29 mouse cellular contexts compared by ENCODE assay signal in the genomic region with DNA sequence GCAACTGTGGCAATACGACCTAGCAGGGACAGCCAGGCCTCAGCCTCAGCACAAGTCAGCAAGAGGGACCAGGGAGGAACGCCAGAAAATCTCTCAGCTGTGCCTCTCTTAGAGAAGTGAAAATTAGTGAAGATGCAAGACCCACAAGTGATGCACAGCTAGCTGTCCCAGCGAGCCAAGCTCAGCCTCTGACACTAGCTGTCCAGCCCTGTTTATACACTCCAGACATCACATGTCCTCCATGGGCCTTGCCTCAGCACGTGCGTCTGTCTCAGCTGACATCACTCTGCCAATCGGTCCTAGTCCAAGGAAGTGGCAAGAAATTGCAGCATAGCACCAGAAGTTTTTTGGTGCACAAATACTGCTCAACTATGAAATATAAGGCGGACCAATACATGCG.
"Had no signal": no experiment of that assay in that cellular context is flagged by ENCODE, and none has a peak within 500 bp of the region (broad histone marks: within the 10 kb centered on the region; RNA-seq: fewer than 3 reads in every experiment).

No protein-coding gene starts in this region.

- H3K4me3 ChIP-seq: left cerebral cortex, adult 2 months; limb, embryonic 10.5 days; limb, embryonic 12.5 days; limb, embryonic 13.5 days; limb, embryonic 15.5 days; liver, embryonic 12.5 days; liver, embryonic 13.5 days; liver, embryonic 15.5 days; lung, embryonic 15.5 days; midbrain, embryonic 10.5 days; midbrain, embryonic 12.5 days; midbrain, embryonic 13.5 days; midbrain, embryonic 15.5 days; myocyte; neural tube, embryonic 12.5 days; neural tube, embryonic 13.5 days had no signal

- DNase-seq: left cerebral cortex, postnatal 4 days; liver; liver, embryonic 13.5 days; liver, postnatal 0 days; lung, adult 18-20 months; lung, adult 2 months; lung, embryonic 14.5 days; lung, postnatal 4 days; midbrain, embryonic 14.5 days had no signal

- ATAC-seq: liver, embryonic 12.5 days; liver, postnatal 0 days; midbrain, embryonic 13.5 days; midbrain, embryonic 15.5 days; midbrain, embryonic 16.5 days had no signal

- H3K36me3 ChIP-seq: limb, embryonic 10.5 days; limb, embryonic 12.5 days; limb, embryonic 13.5 days; limb, embryonic 15.5 days; liver, embryonic 12.5 days; liver, embryonic 13.5 days; liver, embryonic 15.5 days; lung, embryonic 15.5 days; midbrain, embryonic 10.5 days; midbrain, embryonic 12.5 days; midbrain, embryonic 13.5 days; midbrain, embryonic 15.5 days; neural tube, embryonic 12.5 days; neural tube, embryonic 13.5 days had no signal

- H3K4me2 ChIP-seq: limb, embryonic 12.5 days; limb, embryonic 13.5 days; limb, embryonic 15.5 days; liver, embryonic 11.5 days; liver, embryonic 12.5 days; liver, embryonic 13.5 days; liver, embryonic 15.5 days; lung, embryonic 14.5 days; lung, embryonic 15.5 days; midbrain, embryonic 11.5 days; midbrain, embryonic 12.5 days; midbrain, embryonic 13.5 days; midbrain, embryonic 15.5 days; neural tube, embryonic 12.5 days; neural tube, embryonic 13.5 days had no signal

- H3K27ac ChIP-seq: left cerebral cortex, adult 2 months; limb, embryonic 10.5 days; limb, embryonic 12.5 days; limb, embryonic 13.5 days; limb, embryonic 15.5 days; liver, embryonic 12.5 days; liver, embryonic 13.5 days; liver, embryonic 14.5 days; liver, embryonic 15.5 days; lung, embryonic 15.5 days; macrophage; midbrain, embryonic 10.5 days; midbrain, embryonic 12.5 days; midbrain, embryonic 13.5 days; midbrain, embryonic 15.5 days; neural tube, embryonic 12.5 days; neural tube, embryonic 13.5 days had no signal

- H3K9ac ChIP-seq: limb, embryonic 12.5 days; limb, embryonic 13.5 days; limb, embryonic 15.5 days; liver, embryonic 12.5 days; liver, embryonic 13.5 days; liver, embryonic 14.5 days; liver, embryonic 15.5 days; liver, postnatal 0 days; lung, embryonic 14.5 days; lung, embryonic 15.5 days; midbrain, embryonic 13.5 days; midbrain, embryonic 15.5 days; neural tube, embryonic 12.5 days had no signal

- H3K27me3 ChIP-seq: limb, embryonic 12.5 days; limb, embryonic 13.5 days; limb, embryonic 15.5 days; lung, embryonic 15.5 days; midbrain, embryonic 12.5 days; midbrain, embryonic 13.5 days; midbrain, embryonic 15.5 days; neural tube, embryonic 12.5 days; neural tube, embryonic 13.5 days had no signal

- H3K4me1 ChIP-seq: limb, embryonic 10.5 days; limb, embryonic 12.5 days; limb, embryonic 13.5 days; limb, embryonic 15.5 days; liver, embryonic 12.5 days; liver, embryonic 13.5 days; liver, embryonic 15.5 days; lung, embryonic 15.5 days; midbrain, embryonic 10.5 days; midbrain, embryonic 12.5 days; midbrain, embryonic 15.5 days; neural tube, embryonic 12.5 days had no signal

- H3K9me3 ChIP-seq: limb, embryonic 10.5 days; limb, embryonic 12.5 days; limb, embryonic 13.5 days; limb, embryonic 15.5 days; liver, embryonic 12.5 days; liver, embryonic 13.5 days; liver, embryonic 15.5 days; lung, embryonic 15.5 days; midbrain, embryonic 10.5 days; midbrain, embryonic 12.5 days; midbrain, embryonic 13.5 days; midbrain, embryonic 15.5 days; neural tube, embryonic 12.5 days; neural tube, embryonic 13.5 days had no signal
